Mouse (Mus musculus) forebrain, embryonic 14.5 days (tissue): ENCODE data around the gene Ggact. TPM values are rescaled to one million over a fixed set of nuclear protein-coding genes. Genes with fewer than 3 reads are reported as not detected.

ENCODE experiments used
- ATAC-seq: fragments of 200-750 bp; cut with Nextera tagmentation; 2 replicates; pipeline ENCODE4 v1.8.0; 2017; ENCODE audit warnings: mild to moderate bottlenecking, moderate library complexity
- DNase-seq: peaks from one replicate; pipeline ENCODE4 v3.0.0-alpha.2; 2015; ENCODE audit warnings: low spot score
- H3K27ac ChIP-seq: fragments of 300-500 bp; sonication (generic); 2 replicates; pipeline ENCODE4 v1.5.1; 2014; ENCODE audit warnings: low read depth, mild to moderate bottlenecking, control low read depth, low read length, moderate library complexity
- H3K27me3 ChIP-seq: fragments of 300-500 bp; sonication (generic); replicated peaks from 2 replicates; pipeline ENCODE4 v1.6.1; 2014; ENCODE audit warnings: low read length, control low read depth, mixed read lengths; ENCODE audit not compliant: control insufficient read depth, insufficient read depth
- H3K36me3 ChIP-seq: fragments of 300-500 bp; sonication (generic); 2 replicates; pipeline ENCODE4 v1.6.1; 2014; ENCODE audit warnings: low read length, control low read depth; ENCODE audit not compliant: control insufficient read depth, insufficient read depth
- H3K4me1 ChIP-seq: fragments of 300-500 bp; sonication (generic); 2 replicates; pipeline ENCODE4 v1.6.1; 2014; ENCODE audit warnings: antibody characterized with exemption, low read length, control low read depth; ENCODE audit not compliant: control insufficient read depth, insufficient read depth
- H3K4me2 ChIP-seq: fragments of 300-500 bp; sonication (generic); 2 replicates; pipeline ENCODE4 v1.6.1; 2014; ENCODE audit warnings: mild to moderate bottlenecking, control low read depth, low read length
- H3K4me3 ChIP-seq: fragments of 300-500 bp; sonication (generic); 2 replicates; pipeline ENCODE4 v1.5.1; 2014; ENCODE audit warnings: low read depth, low read length, control low read depth
- H3K9ac ChIP-seq: fragments of 300-500 bp; sonication (generic); 2 replicates; pipeline ENCODE4 v1.6.1; 2014; ENCODE audit warnings: mild to moderate bottlenecking, low read length, control low read depth, moderate library complexity
- H3K9me3 ChIP-seq: fragments of 300-500 bp; sonication (generic); replicated peaks from 2 replicates; pipeline ENCODE4 v1.6.1; 2016; ENCODE audit warnings: low read length, control low read depth, mixed read lengths; ENCODE audit not compliant: control insufficient read depth
- WGBS: fragments of 180-500 bp; shearing (Covaris S2); extraction: QIAGEN DNeasy Blood & Tissue Kit; methylation state at CpG from one replicate; pipeline ENCODE4 v1.1.7; 2014; 5-methylcytosine and 5-hydroxymethylcytosine counted together
- polyA plus RNA-seq: library from polyadenylated mRNA; unstranded; fragments of >200 nt; fragmentation: Nextera tagmentation; extraction: Ambion mirVana; gene quantifications from 2 replicates; pipeline ENCODE4 v1.2.1, GENCODE M21; 2014

Gene Ggact
- polyA plus RNA-seq, 1 experiment from 2014 or later = 6.9 TPM

GRCm38 (mm10) chr14:122882201-122882639 lies 31.3 kb downstream of the Ggact start:
- Histone ChIP-seq H3K9ac (no peak overlapping the region), H3K9me3 (no peaks in the 10 kb centered on the region), H3K36me3 (no peaks in the 10 kb centered on the region), H3K27me3 (no peaks in the 10 kb centered on the region), H3K27ac (peak overlapping the region; percentile 72), H3K4me1 (peaks cover 31% of the 10 kb centered on the region), H3K4me3 (no peak overlapping the region), H3K4me2 (0 out of 2 replicates have a peak overlapping the region, but pooled peaks have one; percentile 2)
- peak; percentile 80 for DNase-seq
- peak; percentile 58 for ATAC-seq
- WGBS = 20% methylated on average over 9 of the region's 9 CpGs

GRCm38 (mm10) chr14:122881699-122882098 lies 31.9 kb downstream of the Ggact start:
- Histone ChIP-seq H3K27me3 (no peaks in the 10 kb centered on the region), H3K27ac (peak overlapping the region; percentile 72), H3K36me3 (no peaks in the 10 kb centered on the region), H3K4me2 (no peak overlapping the region), H3K9ac (0 out of 2 replicates have a peak overlapping the region, but pooled peaks have one; percentile 18), H3K4me3 (no peak overlapping the region), H3K4me1 (peaks cover 31% of the 10 kb centered on the region), H3K9me3 (no peaks in the 10 kb centered on the region)
- DNase-seq (no peak), ATAC-seq (no peak)
- WGBS = 65% methylated on average over 2 of the region's 2 CpGs

GRCm38 (mm10) chr14:122880291-122880690 lies 33.3 kb downstream of the Ggact start:
- Histone ChIP-seq H3K27me3 (no peaks in the 10 kb centered on the region), H3K4me1 (peaks cover 35% of the 10 kb centered on the region), H3K4me2 (no peak overlapping the region), H3K4me3 (no peak overlapping the region), H3K9me3 (no peaks in the 10 kb centered on the region), H3K9ac (no peak overlapping the region), H3K36me3 (no peaks in the 10 kb centered on the region), H3K27ac (no peak overlapping the region)
- WGBS = 69% methylated on average over 7 of the region's 7 CpGs
- no peak for ATAC-seq
- DNase-seq = no peak

- H3K4me3 ChIP-seq = no peak overlapping the region
- no peaks in the 10 kb centered on the region for H3K9me3 ChIP-seq
- H3K27me3 ChIP-seq = 0 out of 2 replicates have a peak, but pooled peaks cover 5% of the 10 kb centered on the region
- no peak overlapping the region for H3K9ac ChIP-seq
- no peak overlapping the region for H3K4me2 ChIP-seq
- DNase-seq (no peak), ATAC-seq (no peak)
- peaks cover 19% of the 10 kb centered on the region for H3K4me1 ChIP-seq
- no peaks in the 10 kb centered on the region for H3K36me3 ChIP-seq
- no peak overlapping the region for H3K27ac ChIP-seq
- WGBS = 88% methylated on average over 3 of the region's 3 CpGs
These were observed 35.8 kb downstream of the Ggact start for GRCm38 (mm10) chr14:122877787-122878186.

- H3K9ac ChIP-seq = 0 out of 2 replicates have a peak overlapping the region, but pooled peaks have one; percentile 17
- no peak for ATAC-seq
- no peak overlapping the region for H3K4me3 ChIP-seq
- WGBS = 63% methylated on average over 7 of the region's 7 CpGs
- H3K9me3 ChIP-seq = no peaks in the 10 kb centered on the region
- no peak overlapping the region; the same call in 1 of the 2 replicates for H3K27ac ChIP-seq
- no peak for DNase-seq
- H3K4me1 ChIP-seq = peaks cover 22% of the 10 kb centered on the region; the same call in 1 of the 2 replicates
- H3K4me2 ChIP-seq = no peak overlapping the region
- no peaks in the 10 kb centered on the region for H3K36me3 ChIP-seq
- 0 out of 2 replicates have a peak, but pooled peaks cover 5% of the 10 kb centered on the region for H3K27me3 ChIP-seq
These were observed 36.8 kb downstream of the Ggact start for GRCm38 (mm10) chr14:122876723-122877122.

GRCm38 (mm10) chr14:122876163-122876562 lies 37.4 kb downstream of the Ggact start:
- peak; percentile 91 for ATAC-seq
- H3K9me3 ChIP-seq = no peaks in the 10 kb centered on the region
- no peaks in the 10 kb centered on the region for H3K36me3 ChIP-seq
- H3K27me3 ChIP-seq = 0 out of 2 replicates have a peak, but pooled peaks cover 5% of the 10 kb centered on the region
- 2% methylated on average over 6 of the region's 6 CpGs for WGBS
- peaks cover 19% of the 10 kb centered on the region; the same call in 1 of the 2 replicates for H3K4me1 ChIP-seq
- H3K4me3 ChIP-seq = no peak overlapping the region
- peak overlapping the region; percentile 45 for H3K9ac ChIP-seq
- no peak overlapping the region for H3K4me2 ChIP-seq
- peak; percentile 94 for DNase-seq
- H3K27ac ChIP-seq = peak overlapping the region; percentile 62; the same call in 1 of the 2 replicates

- Histone ChIP-seq H3K4me3 (no peak overlapping the region), H3K9me3 (no peaks in the 10 kb centered on the region), H3K9ac (peak overlapping the region; percentile 45), H3K27me3 (0 out of 2 replicates have a peak, but pooled peaks cover 5% of the 10 kb centered on the region), H3K4me1 (peaks cover 19% of the 10 kb centered on the region; the same call in 1 of the 2 replicates), H3K36me3 (no peaks in the 10 kb centered on the region), H3K27ac (peak overlapping the region; percentile 62), H3K4me2 (no peak overlapping the region)
- DNase-seq (peak; percentile 47), ATAC-seq (peak; percentile 25; the same call in 1 of the 2 replicates)
- 43% methylated on average over 6 of the region's 6 CpGs for WGBS
These were observed 37.9 kb downstream of the Ggact start for GRCm38 (mm10) chr14:122875636-122876035.

- no peak overlapping the region for H3K4me2 ChIP-seq
- no peaks in the 10 kb centered on the region for H3K9me3 ChIP-seq
- DNase-seq = peak; percentile 41
- ATAC-seq = no peak
- no peak overlapping the region for H3K4me3 ChIP-seq
- peaks cover 19% of the 10 kb centered on the region; the same call in 1 of the 2 replicates for H3K4me1 ChIP-seq
- WGBS = 43% methylated on average over 8 of the region's 8 CpGs
- peak overlapping the region; percentile 62 for H3K27ac ChIP-seq
- H3K36me3 ChIP-seq = no peaks in the 10 kb centered on the region
- H3K27me3 ChIP-seq = 0 out of 2 replicates have a peak, but pooled peaks cover 5% of the 10 kb centered on the region
- H3K9ac ChIP-seq = peak overlapping the region; percentile 45; the same call in 1 of the 2 replicates
These were observed 38.5 kb downstream of the Ggact start for GRCm38 (mm10) chr14:122875056-122875455.

GRCm38 (mm10) chr14:122872612-122873011 lies 40.9 kb downstream of the Ggact start:
- ATAC-seq (no peak), DNase-seq (no peak)
- 62% methylated on average over 6 of the region's 6 CpGs for WGBS
- H3K27ac ChIP-seq = no peak overlapping the region
- no peaks in the 10 kb centered on the region for H3K9me3 ChIP-seq
- H3K4me2 ChIP-seq = no peak overlapping the region
- peaks cover 5% of the 10 kb centered on the region; the same call in 1 of the 2 replicates for H3K27me3 ChIP-seq
- H3K4me3 ChIP-seq = no peak overlapping the region
- peaks cover 26% of the 10 kb centered on the region; the same call in 1 of the 2 replicates for H3K4me1 ChIP-seq
- no peak overlapping the region for H3K9ac ChIP-seq
- no peaks in the 10 kb centered on the region for H3K36me3 ChIP-seq
